Mouse (Mus musculus) limb, embryonic 15.5 days (tissue): ENCODE measurements at regions not wholly inside any gene's neighbourhood (a gene's known extent, or its start where the extent isn't known, plus 50 kb on each side); places are given as distances from the start of the nearest gene placed in this dataset.

ENCODE experiments used
- ATAC-seq: fragments of 200-750 bp; cut with Nextera tagmentation; 2 replicates; pipeline ENCODE4 v1.8.0; 2017; ENCODE audit warnings: low read depth, moderate TSS enrichment; ENCODE audit not compliant: insufficient number of reproducible peaks, low FRiP score, low TSS enrichment
- H3K27ac ChIP-seq: fragments of 300-500 bp; sonication (generic); 2 replicates; pipeline ENCODE4 v1.5.1; 2015; ENCODE audit warnings: moderate library complexity, mild to moderate bottlenecking, inconsistent platforms
- H3K27me3 ChIP-seq: fragments of 300-500 bp; sonication (generic); 2 replicates; pipeline ENCODE4 v1.6.1; 2015; ENCODE audit warnings: inconsistent platforms
- H3K36me3 ChIP-seq: fragments of 300-500 bp; sonication (generic); 2 replicates; pipeline ENCODE4 v1.6.1; 2015; ENCODE audit warnings: inconsistent platforms
- H3K4me1 ChIP-seq: fragments of 300-500 bp; sonication (generic); 2 replicates; pipeline ENCODE4 v1.6.1; 2015; ENCODE audit warnings: inconsistent platforms
- H3K4me2 ChIP-seq: fragments of 300-500 bp; sonication (generic); 2 replicates; pipeline ENCODE4 v1.6.1; 2015; ENCODE audit warnings: mild to moderate bottlenecking, inconsistent platforms
- H3K4me3 ChIP-seq: fragments of 300-500 bp; sonication (generic); 2 replicates; pipeline ENCODE4 v1.5.1; 2015; ENCODE audit warnings: mild to moderate bottlenecking, inconsistent platforms
- H3K9ac ChIP-seq: fragments of 300-500 bp; sonication (generic); 2 replicates; pipeline ENCODE4 v1.6.1; 2015; ENCODE audit warnings: inconsistent platforms
- H3K9me3 ChIP-seq: fragments of 300-500 bp; sonication (generic); 2 replicates; pipeline ENCODE4 v1.6.1; 2016; ENCODE audit warnings: inconsistent platforms
- WGBS: fragments of 180-500 bp; shearing (Covaris S2); methylation state at CpG from one replicate; pipeline ENCODE4 v1.1.7; 2015; 5-methylcytosine and 5-hydroxymethylcytosine counted together

DNA sequence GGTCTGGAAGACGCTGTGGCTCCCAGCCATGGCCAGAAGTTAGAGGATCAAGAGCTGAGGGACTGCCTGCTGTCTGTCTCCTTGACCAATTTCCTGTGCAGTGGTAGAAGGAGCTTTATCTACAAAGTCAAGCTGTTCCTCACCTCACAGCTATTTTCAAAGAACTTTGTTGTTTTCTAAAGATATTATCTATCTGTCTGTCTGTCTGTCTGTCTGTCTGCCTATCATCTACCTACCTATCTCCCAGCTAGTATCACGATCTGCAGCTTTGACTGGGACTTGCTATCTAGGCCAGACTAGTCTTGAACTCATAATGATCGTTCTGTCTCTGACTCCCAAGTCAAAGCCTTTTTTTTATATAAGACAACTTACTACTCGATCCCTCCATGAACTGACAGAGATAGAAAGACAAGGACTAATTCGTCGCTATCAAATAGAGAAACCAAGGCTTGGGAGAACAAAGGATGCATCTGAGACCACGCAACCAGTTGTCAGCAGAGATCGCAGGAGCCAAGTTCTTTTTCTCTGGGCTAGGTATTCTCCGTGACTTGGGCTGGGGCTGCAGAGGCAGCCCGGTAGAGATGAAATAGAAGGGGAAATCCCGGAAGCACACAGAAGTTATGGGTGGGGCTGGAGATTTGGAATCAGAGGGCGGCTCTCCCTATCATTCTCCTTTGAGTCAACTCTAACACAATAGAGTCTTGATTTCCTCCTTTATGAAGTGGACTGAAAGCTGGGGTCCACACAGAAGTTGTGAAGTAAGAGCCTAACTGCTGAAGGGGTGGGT, 59.2 kb upstream of the Haao start:
- Histone ChIP-seq H3K27ac (no peak overlapping the region), H3K4me2 (no peak overlapping the region), H3K4me1 (peaks cover 22% of the 10 kb centered on the region), H3K9ac (no peak overlapping the region), H3K9me3 (no peaks in the 10 kb centered on the region), H3K27me3 (no peaks in the 10 kb centered on the region), H3K4me3 (no peak overlapping the region), H3K36me3 (no peaks in the 10 kb centered on the region)
- 83% methylated on average over 12 of the region's 12 CpGs for WGBS
- no peak for ATAC-seq

DNA sequence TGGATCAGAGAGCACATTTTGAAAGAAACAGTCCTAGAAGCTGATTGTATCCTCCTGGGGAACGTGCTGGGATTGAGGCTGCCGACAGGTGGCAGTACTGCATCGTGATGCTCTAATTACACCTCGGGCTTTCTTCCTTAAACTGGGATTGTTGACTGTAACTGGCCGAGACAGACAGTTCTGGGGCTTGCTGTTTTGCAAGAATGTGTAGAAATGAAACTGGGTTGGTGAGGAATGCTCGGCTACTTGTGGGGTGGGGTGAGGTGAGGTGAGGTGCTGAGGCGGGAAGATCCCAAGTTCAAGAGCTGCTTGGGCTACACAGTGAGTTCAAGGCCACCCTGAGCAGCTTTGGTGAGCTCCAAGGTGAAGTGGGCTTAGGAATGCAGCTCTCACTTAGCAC, 55.7 kb upstream of the Haao start:
- WGBS = 2% methylated on average over 7 of the region's 7 CpGs
- Histone ChIP-seq H3K36me3 (no peaks in the 10 kb centered on the region), H3K9ac (no peak overlapping the region), H3K27ac (peak overlapping the region; percentile 79), H3K27me3 (no peaks in the 10 kb centered on the region), H3K4me2 (no peak overlapping the region), H3K4me3 (no peak overlapping the region), H3K9me3 (no peaks in the 10 kb centered on the region), H3K4me1 (peaks cover 35% of the 10 kb centered on the region)
- peak; percentile 41 for ATAC-seq

- H3K27ac ChIP-seq = peak overlapping the region; percentile 79
- H3K9me3 ChIP-seq = no peaks in the 10 kb centered on the region
- ATAC-seq = no peak
- H3K36me3 ChIP-seq = no peaks in the 10 kb centered on the region
- H3K4me1 ChIP-seq = peaks cover 42% of the 10 kb centered on the region
- no peak overlapping the region for H3K4me2 ChIP-seq
- no peaks in the 10 kb centered on the region for H3K27me3 ChIP-seq
- H3K9ac ChIP-seq = no peak overlapping the region
- WGBS = 40% methylated on average over 3 of the region's 3 CpGs
- H3K4me3 ChIP-seq = no peak overlapping the region
Measured at GRCm38 (mm10) chr17:83902523-83902922, 54.8 kb upstream of the Haao start.

DNA sequence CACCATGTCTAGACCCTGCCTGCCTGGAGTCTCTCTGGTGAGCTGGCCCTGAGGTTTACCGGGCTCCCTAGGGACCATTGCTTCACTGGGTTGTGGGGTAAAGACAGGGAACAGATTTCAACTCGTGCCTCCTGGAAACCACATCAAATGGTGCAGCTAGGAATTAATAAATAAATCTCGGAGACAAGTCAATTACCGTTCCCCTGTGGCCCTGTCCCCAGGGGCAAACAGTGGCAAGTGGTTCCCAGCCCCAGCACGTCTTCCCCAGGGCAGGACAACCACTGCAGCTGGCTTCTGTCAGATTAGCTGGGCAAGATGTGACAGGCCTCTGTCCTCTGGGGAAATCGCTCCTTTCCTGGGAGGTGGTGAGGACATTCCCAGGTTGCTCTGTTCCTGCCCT, 54.3 kb upstream of the Haao start:
- Histone ChIP-seq H3K9me3 (no peaks in the 10 kb centered on the region), H3K27ac (peak overlapping the region; percentile 79), H3K4me3 (no peak overlapping the region), H3K9ac (no peak overlapping the region), H3K4me1 (peaks cover 46% of the 10 kb centered on the region), H3K27me3 (no peaks in the 10 kb centered on the region), H3K4me2 (no peak overlapping the region), H3K36me3 (no peaks in the 10 kb centered on the region)
- no peak for ATAC-seq
- 26% methylated on average over 6 of the region's 6 CpGs for WGBS

DNA sequence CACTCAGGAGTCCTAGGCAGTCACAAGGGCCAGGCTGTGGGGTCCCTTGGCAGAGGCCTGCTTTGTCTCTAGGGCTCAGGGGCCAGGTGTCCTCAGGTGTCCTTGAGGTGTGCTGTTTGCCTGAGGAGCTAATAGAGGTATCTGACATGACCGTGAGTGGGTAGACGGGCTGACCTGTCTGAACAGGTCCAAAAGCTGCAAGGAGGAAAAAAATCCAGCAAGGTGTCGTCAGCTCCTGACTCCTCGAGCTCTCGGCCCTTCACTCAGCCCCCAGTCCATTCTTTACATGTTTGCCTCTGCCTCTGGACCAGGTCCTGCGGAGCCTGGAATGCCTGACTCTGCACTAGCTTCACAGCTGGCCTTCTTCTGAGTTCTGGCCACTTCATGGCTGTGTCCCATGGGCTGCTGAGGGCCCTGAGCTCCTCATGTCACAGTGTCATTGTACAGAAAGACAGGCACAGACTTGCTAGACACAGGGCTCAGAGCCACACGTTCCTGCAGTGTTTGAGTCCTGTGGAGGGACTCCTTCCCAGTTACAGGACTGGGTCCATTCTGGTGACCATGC, 51.9 kb upstream of the Haao start:
- H3K4me2 ChIP-seq = no peak overlapping the region
- WGBS = 60% methylated on average over 7 of the region's 7 CpGs
- H3K27me3 ChIP-seq = no peaks in the 10 kb centered on the region
- H3K36me3 ChIP-seq = no peaks in the 10 kb centered on the region
- H3K4me1 ChIP-seq = peaks cover 65% of the 10 kb centered on the region
- no peak for ATAC-seq
- H3K4me3 ChIP-seq = no peak overlapping the region
- no peak overlapping the region for H3K9ac ChIP-seq
- H3K9me3 ChIP-seq = no peaks in the 10 kb centered on the region
- peak overlapping the region; percentile 61; the same call in 1 of the 2 replicates for H3K27ac ChIP-seq

- peaks cover 58% of the 10 kb centered on the region for H3K4me1 ChIP-seq
- H3K27ac ChIP-seq = no peak overlapping the region
- 95% methylated on average over 5 of the region's 5 CpGs for WGBS
- H3K4me2 ChIP-seq = no peak overlapping the region
- no peak overlapping the region for H3K4me3 ChIP-seq
- no peaks in the 10 kb centered on the region for H3K9me3 ChIP-seq
- H3K27me3 ChIP-seq = no peaks in the 10 kb centered on the region
- no peak for ATAC-seq
- H3K9ac ChIP-seq = no peak overlapping the region
- no peaks in the 10 kb centered on the region for H3K36me3 ChIP-seq
Measured at GRCm38 (mm10) chr17:83898531-83898930, 50.8 kb upstream of the Haao start.
